Mouse (Mus musculus) ES-Bruce4 (cell line): Measurements from ENCODE around the gene Gm6408.
A peak's percentile ranks its signal among the peaks of the same experiment; 100 is the strongest.
"Not testable (repeated sequence)": the region's sequence is repeated elsewhere in the genome, so short reads cannot be mapped to it uniquely, and the experiment has no call there.

Experiments
- CTCF ChIP-seq: IDR thresholded peaks from one replicate; pipeline ENCODE4 v1.8.1; 2011; ENCODE audit warnings: low read depth, low read length
- EP300 ChIP-seq: IDR thresholded peaks from 2 replicates; pipeline ENCODE4 v1.6.1; 2011; ENCODE audit warnings: low read depth, low read length; ENCODE audit not compliant: insufficient read depth
- POLR2A ChIP-seq: IDR thresholded peaks from one replicate; pipeline ENCODE4 v1.8.1; 2011; ENCODE audit warnings: low read length; ENCODE audit not compliant: insufficient read depth

DNA sequence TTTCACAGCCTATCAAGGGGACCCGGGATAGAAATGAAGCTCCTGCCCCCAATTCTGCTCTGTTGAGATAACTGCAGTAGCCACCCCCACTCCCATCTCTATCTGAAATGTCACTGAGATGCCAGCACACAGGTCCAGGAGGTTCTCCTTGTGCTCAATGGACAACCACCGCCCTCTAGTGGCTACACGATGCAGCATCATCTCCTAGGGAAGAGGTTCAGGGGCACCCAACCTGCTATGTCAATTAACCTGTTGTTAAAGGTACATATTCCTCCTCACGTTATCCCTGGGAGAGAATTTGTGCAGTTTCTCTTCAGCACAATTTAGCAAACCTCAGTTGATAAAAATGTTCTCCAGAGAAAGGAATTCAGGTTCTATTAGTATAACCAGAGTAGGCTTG is 2.2 kb upstream of the Gm6408 start:
- not testable (repeated sequence) for TF ChIP-seq POLR2A, EP300
- peak; percentile 42 for TF ChIP-seq CTCF
